Mouse (Mus musculus) C2C12 (cell line): Measurements from ENCODE around the gene Tmem14a.
"Not testable (repeated sequence)": the region's sequence is repeated elsewhere in the genome, so short reads cannot be mapped to it uniquely, and the experiment has no call there.

ENCODE experiments used
- CEBPB ChIP-seq: IDR thresholded peaks from one replicate; pipeline ENCODE4 v1.6.1; 2011; ENCODE audit warnings: low read depth, mild to moderate bottlenecking, control low read depth, moderate library complexity
- CTCF ChIP-seq: IDR thresholded peaks from one replicate; pipeline ENCODE4 v1.5.1; 2011; ENCODE audit not compliant: control insufficient read depth, insufficient read depth, insufficient read length
- USF1 ChIP-seq: IDR thresholded peaks from one replicate; pipeline ENCODE4 v1.6.1; 2011; ENCODE audit warnings: low read depth, mild to moderate bottlenecking, control low read depth, moderate library complexity

- not testable (repeated sequence) for TF ChIP-seq CTCF, USF1, CEBPB
These were observed 49.1 kb downstream of the Tmem14a start for GRCm38 (mm10) chr1:21267466-21267865.
